Mouse (Mus musculus): ENCODE measurements at regions not wholly inside any gene's neighbourhood (a gene's known extent, or its start where the extent isn't known, plus 50 kb on each side); places are given as distances from the start of the nearest gene placed in this dataset.

DNA sequence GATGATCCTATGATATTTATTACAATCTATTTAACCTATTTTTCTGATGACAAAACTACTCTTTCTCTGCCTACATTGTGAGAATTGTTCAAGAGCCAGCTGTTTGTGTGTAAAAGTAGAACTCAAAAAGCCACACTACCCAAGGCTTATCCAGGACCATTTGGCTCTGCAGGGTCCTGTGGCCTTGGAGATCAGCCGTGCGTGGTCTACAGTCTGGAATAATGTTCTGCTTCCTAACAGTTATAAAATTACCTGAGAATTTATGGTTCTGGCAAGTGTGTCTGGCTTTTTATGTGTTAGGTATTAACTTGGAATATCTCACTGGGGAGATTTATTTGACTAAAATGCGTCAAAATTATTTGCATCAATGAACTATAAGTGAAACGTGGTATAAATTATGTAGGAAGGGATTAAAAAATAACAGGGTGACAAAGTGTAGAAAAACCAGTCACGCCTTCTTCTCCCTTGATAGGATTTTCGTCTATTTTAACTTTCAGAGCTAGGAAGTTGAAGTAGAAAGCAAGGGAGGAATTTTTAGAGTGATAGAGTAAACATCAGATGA lies 1789.0 kb upstream of the Gm7489 start:
- DNase-seq (ENCODE audit: low spot score in 2 of 2) = no peak

- no peak for DNase-seq (ENCODE audit: low spot score in 2 of 2)
Observed at GRCm38 (mm10) chr15:52108761-52109160, 1775.9 kb upstream of the Gm7489 start.

DNA sequence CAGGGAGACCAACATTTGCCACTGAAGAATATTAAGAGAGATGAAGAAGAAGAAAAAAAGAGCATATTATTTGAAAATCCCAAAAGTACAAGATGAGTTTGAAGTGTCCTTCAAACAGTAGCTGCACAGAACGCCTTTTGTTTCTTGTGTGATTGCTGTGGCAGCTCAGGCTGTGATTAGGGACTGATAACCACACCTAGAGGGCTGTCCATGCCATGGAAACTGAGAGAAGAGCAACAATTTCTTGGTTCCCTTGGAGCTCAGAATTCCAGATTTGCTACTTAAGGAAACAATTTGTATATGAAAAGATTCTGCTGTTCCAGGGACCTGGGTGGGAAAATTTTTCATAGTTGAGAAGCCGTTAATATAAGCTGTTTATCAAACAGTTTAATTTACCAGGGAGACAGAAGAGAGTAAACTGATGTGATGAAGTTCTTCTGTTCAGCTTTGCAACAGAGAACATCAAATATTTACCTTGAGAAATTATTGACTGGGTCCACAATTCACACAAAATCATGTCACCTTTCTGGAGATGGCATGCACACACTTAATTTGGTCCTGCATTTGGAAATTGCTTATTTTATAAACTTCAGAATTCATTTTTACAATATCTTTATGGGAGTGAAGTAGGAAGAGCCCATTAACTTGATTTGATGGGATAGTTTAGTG lies 1770.2 kb upstream of the Gm7489 start:
- no peak for DNase-seq (ENCODE audit: low spot score in 2 of 2)

DNA sequence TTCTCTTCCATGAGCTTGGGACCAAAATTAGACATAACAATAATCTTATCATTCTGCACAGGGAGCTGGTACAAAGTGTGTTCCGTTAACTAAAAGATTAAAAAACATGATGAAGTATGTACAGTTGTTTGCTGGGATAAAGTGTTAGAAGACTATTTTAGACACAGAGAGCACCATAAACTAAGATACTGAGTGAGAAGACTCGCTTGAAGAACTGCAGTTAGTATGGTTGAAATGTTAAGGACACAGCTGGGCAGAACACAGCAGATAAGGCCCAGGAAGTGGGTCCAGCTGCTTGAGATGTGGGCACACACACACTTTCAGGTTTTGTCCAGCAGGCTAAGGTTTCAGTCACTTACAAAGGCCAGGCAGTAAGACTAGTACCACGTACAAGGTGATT lies 1748.0 kb upstream of the Gm7489 start:
- no peak for DNase-seq (ENCODE audit: low spot score in 2 of 2)

DNA sequence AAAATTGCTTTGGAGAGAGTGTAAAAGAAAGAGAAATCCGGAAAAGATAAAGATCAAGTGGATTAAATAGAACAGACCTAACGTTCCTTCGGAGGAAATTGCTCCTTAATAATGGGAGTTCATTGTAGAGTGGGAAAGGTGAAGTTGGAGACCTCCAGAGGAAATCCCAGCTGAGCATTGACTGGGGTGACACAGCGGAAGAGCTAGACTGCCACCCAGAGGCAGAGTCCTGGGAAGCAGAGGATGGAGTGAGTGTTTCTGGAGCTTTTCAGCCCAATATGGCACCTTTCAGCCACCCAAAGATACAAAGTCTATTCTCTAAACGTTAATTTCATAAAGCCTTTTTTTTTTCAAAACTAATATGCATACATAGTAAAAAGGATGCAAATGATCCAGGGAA lies 1731.3 kb upstream of the Gm7489 start:
- no peak for DNase-seq (ENCODE audit: low spot score in 2 of 2)

- DNase-seq (ENCODE audit: low spot score in 2 of 2) = no peak
Observed at GRCm38 (mm10) chr15:52155784-52156183, 1728.9 kb upstream of the Gm7489 start.

DNA sequence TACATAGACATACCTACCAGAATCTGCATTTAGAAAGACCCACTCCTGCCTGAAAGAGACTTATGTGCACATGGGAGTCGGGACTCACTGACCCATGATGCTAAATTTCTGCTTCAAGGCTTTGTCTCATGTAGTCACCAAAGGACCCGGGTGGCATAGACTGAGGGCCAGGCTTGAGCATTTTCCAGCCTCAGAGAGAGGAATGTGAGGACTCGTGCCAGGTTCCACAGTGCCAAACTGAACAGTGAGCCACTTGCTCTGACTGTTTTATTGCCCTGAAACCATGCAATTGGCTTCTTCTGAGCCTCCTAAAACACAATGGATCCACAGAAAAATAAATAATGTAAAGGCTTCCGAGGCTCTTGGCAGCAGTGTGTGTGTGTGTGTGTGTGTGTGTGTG lies 1727.9 kb upstream of the Gm7489 start:
- no peak for DNase-seq (ENCODE audit: low spot score in 2 of 2)

DNA sequence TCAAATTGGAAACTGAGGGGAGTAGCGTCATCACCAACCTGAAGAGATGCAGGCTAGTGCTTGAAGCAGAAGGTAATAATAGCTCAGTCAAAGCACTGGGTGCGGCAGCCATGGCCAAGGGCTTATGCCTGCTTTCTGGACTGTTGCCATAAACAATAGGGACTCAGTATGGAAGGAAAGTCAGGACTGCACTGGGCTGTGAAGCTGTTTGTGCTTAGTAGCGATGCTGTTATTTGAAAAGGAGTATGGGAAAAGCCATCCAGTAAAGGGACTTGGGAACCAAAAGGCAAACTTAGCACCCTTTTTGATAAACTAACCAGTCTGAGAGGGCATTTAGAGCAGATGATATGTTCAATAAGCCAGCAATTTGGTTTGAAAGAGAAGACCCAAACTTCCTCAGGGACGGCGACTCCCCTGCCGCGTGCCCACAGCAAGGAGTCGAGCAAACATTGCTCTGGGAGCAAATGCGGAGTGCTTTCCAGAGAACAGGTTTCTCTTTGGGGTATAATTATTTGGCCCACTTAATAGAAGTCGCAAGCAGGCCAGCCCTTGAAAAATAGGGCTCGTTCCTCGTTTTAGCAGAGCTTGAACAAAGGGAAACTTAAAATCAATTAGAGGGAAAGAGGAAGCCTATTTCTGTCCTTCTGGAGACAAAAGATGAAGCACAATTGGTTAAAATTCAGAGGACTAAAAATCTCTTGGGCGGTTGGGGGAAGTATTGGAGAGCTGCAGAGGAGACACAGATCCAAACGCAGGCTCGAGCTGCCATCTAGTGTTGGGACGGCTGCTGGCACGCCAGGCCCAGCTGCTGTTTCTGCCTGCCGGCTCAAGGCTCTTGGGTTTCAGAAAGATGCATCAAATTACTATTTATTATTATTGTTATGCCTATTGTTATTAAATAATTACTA lies 1724.3 kb upstream of the Gm7489 start:
- peak; percentile 29 to 33 for DNase-seq (ENCODE audit: low spot score in 2 of 2)

DNA sequence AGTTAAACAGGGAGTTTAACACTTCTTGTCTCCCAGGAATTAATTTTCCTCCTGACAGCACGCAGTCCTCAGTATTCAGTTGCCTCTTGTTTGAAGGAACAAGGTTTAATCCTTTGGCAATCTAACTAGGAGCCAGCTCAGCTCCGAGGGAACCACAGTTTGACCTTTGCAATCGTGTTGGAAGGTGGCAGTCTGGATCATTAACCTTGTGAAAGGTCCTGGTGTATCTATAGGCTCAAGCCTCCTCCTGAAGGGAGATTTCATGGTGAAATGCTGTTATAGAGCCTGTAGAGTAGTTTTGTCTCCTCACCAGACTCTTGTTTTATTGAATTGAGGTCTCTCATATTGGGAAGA lies 1723.6 kb upstream of the Gm7489 start:
- DNase-seq (ENCODE audit: low spot score in 2 of 2) = no peak

- no peak for DNase-seq (ENCODE audit: low spot score in 2 of 2)
Observed at GRCm38 (mm10) chr15:52161568-52162316, 1723.0 kb upstream of the Gm7489 start.

- DNase-seq (ENCODE audit: low spot score in 2 of 2) = no peak
Observed at GRCm38 (mm10) chr15:52166144-52166543, 1718.6 kb upstream of the Gm7489 start.

DNA sequence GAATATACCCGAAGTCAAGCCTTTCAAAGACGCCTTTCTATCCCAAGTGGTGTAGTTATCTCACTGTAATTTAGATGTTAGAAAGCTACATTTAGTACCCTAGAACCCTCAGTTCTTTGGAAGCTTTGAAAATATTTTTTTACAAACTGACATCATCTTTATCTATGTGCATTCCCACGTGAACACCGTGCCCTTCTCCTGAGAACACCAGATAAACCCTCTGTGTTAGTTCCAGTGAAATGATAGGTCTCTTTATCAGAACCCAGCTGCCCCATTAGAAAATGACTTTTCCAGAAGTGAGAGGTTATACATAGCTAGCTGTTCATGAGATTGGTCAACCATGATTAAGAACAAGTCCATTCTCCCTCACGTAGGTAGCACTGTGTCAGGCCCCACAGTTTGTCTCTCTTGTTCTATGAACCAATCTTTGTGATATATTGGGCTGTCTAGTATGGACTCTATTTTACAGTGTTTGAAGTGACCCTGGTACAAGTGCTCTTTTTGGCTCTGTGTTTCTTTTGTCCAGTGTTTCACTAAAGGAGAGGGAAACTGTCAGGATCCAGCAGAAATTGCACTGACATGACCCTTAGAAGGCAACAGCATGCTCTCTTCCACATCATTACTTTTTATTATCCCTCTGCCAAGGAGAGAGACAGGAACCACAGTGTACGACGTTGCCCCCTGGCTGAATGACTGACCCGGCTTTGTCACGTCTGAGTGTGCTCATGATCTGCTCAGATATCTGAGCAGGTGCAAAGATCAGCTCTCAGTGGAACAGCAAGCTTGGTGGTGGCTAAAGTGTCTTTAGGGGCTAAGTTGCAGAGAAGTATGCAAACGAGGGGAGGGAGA lies 1717.9 kb upstream of the Gm7489 start:
- DNase-seq (ENCODE audit: low spot score in 2 of 2) = no peak

DNA sequence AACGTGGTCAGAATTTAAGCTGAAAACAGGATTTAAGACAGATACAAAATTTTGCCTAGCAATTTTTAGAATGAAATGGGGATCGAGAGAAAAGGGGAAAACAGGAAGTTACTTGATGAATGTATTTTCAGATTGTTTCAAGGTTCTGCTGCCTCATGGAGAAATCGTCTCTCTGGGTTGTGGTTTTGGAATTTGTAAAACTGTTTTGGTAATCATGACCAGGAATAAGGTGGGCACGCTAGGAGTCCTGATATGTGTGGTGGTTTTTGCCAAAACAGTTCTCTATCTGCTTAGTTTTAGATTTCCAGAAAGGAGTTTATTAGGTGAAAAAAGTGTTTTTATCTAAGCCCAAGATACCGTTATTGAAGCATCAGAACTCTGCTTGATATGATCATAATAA lies 1716.9 kb upstream of the Gm7489 start:
- DNase-seq (ENCODE audit: low spot score in 2 of 2) = no peak

GRCm38 (mm10) chr15:52176951-52177350 lies 1707.8 kb upstream of the Gm7489 start:
- DNase-seq (ENCODE audit: low spot score in 2 of 2) = no peak

DNA sequence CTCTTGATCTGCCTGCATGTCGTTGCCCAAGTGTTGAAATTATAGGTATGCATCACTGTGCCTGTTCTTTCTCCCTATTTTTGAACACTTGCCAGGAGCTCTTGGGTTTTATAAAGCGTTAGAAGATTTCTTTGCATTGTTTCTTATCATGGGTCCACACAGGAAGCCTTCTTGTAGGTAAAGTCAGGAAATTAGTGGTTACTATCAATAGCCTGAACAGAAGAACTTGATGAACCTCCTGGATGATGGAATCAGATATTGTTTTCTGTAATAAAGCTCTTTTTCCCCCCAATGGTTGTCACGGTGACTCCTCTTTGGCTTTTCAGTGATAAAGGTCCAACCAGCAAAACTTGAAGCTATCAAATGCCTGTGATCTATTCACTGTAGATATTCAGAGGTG lies 1706.0 kb upstream of the Gm7489 start:
- no peak for DNase-seq (ENCODE audit: low spot score in 2 of 2)

- no peak for DNase-seq (ENCODE audit: low spot score in 2 of 2)
Observed at GRCm38 (mm10) chr15:52179379-52179778, 1705.3 kb upstream of the Gm7489 start.

GRCm38 (mm10) chr15:52191176-52191575 lies 1693.5 kb upstream of the Gm7489 start:
- no peak for DNase-seq (ENCODE audit: low spot score in 2 of 2)

DNA sequence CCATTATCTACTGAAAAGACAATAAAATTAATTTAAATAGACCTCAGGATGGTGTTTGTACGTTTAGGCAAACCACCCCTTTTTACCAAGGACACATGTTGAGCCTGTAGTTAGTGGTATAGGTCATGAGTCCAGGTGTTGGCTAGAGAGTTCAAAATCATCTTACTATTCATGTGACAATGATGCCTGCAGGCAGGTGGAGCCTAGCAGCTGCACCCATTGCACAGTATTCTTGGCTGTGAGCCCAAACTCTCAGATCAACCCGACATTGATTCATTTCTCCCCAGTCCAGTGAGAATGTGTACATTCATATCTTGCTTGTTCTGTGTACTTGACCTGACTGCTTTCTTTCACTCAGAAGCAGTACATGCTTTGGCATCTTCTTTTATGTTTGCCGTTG lies 1677.4 kb upstream of the Gm7489 start:
- DNase-seq (ENCODE audit: low spot score in 2 of 2) = no peak

GRCm38 (mm10) chr15:52232442-52232841 lies 1652.3 kb upstream of the Gm7489 start:
- DNase-seq (ENCODE audit: low spot score in 2 of 2) = no peak

DNA sequence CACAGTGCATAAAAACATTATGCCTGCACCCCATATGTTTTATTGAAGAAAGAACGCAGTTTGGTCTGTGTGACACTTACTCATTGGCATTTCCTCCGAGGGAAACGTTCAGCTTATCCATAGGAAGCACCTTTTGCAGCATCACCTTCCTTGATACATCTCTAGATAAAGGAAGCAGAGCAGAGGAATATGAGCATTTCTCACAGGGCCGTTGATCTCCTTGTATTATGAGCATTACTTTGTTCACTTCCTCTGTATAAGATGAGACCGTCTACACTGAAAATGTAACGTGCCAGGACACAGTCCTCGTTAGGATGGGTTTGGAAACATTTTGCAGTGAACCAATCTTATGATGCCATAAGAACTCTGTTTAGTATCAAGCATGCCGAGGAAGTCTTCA lies 1648.5 kb upstream of the Gm7489 start:
- no peak for DNase-seq (ENCODE audit: low spot score in 2 of 2)

GRCm38 (mm10) chr15:52242890-52243289 lies 1641.8 kb upstream of the Gm7489 start:
- no peak for DNase-seq (ENCODE audit: low spot score in 2 of 2)
